Mouse (Mus musculus) ZHBTc4 (cell line): ENCODE results near the gene Gm36245.
A peak's percentile ranks its signal among the peaks of the same experiment; 100 is the strongest.
"Not testable (repeated sequence)": the region's sequence is repeated elsewhere in the genome, so short reads cannot be mapped to it uniquely, and the experiment has no call there.

Experiments
- DNase-seq: peaks from one replicate; pipeline ENCODE4 v3.0.0-alpha.2; 2011; ENCODE audit warnings: low read depth, low spot score

Gene Gm36245

GRCm38 (mm10) chr15:77598958-77599357, at the start of gene Gm36245:
TSS of gene Gm36245 (plus strand) at chr15:77599258.
- DNase-seq = no peak

DNA sequence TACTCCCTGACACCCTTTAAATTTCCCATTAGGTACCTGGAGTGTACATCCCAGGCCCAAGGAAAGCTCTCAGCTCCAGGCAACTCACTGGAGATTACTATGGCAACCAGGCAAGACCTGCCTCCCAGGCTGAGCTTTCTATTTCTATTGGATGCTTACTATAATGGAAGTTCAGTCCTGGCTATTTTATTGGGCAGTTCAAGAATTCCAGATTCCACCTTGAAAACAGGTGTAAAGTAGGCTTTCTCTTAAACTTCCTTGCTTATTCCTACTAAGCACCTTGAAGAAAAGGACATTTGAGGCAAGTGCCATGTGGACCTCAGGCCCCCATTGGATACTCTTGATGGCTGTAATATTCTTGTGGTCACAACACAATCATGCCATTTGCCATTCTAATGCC, 37.3 kb upstream of the Gm36245 start, which contains the start of gene 1700025B11Rik:
Gene 1700025B11Rik (minus strand): TSS at position 101 of the 400 bp plus-strand sequence.
- DNase-seq = no peak

- DNase-seq = no peak
These were observed 35.8 kb upstream of the Gm36245 start for GRCm38 (mm10) chr15:77563219-77563618.

DNA sequence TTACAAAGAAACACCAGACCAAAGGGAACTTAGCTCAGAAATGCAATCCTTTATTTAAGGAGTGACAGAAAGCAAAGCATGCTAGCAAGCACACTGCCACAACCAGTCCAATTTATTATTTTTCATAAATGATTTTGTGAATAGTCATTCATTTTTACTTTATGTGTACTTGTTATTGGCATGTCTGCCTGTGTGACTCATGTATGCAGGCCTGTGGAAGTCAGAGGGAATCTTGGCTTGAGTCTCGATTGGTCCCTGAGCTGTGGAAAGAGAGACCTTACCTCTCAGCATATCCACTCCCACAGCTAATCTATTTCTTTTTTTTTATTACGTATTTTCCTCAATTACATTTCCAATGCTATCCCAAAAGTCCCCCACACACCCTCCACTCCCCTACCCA, 20.3 kb upstream of the Gm36245 start:
- DNase-seq = no peak

- no peak for DNase-seq
These were observed 19.7 kb upstream of the Gm36245 start for GRCm38 (mm10) chr15:77579311-77579710.

- DNase-seq = no peak
These were observed 17.4 kb upstream of the Gm36245 start for GRCm38 (mm10) chr15:77581681-77582080.

GRCm38 (mm10) chr15:77587026-77587425, 12.0 kb upstream of the Gm36245 start:
- DNase-seq = no peak

- DNase-seq = no peak
These were observed 10.1 kb upstream of the Gm36245 start for GRCm38 (mm10) chr15:77588981-77589380.

GRCm38 (mm10) chr15:77590881-77591280, 8.2 kb upstream of the Gm36245 start:
- DNase-seq = peak; percentile 55

DNA sequence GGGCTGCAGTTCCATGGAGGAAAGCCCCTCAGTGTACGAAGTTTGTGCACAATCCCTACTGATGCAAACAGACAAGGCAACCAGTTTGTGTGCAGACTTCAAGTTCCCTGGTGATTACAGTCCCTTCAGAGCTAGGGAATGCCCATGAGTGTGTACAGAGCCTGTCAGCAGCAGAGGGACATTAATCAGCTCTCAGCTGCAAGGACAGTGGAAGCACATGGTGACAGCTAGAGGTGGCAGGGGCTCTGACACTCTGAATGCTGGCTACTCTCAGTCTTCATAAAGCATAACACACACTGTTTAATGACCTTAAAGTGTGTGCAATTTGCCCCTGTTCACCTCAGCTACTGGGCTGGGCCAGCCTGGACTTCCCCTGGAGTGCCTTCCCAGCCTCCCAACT, 5.5 kb upstream of the Gm36245 start:
- DNase-seq = no peak

- no peak for DNase-seq
These were observed 3.1 kb upstream of the Gm36245 start, which contains the start of gene Apol10b for GRCm38 (mm10) chr15:77595961-77596360. TSS of gene Apol10b (minus strand) at chr15:77596125.

DNA sequence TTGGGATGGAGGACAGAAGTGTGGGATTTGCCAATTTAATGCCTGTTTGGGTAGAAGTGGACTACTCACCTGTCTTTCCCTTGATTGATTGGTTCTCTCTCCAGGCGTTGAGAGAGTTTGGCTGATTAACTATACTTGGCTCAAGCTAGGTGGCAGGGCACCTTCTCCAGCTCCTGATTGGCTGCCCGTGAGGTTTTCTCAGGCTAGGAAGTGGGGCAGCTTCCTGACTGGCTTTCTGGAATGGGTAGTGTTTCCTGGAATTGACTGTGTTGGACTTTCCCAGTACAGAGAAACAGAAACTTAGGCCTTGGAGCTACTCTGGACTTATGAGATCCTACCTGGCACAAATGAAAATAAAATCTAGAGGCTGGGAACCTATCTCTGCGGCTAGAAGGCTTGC, 629 bp upstream of the Gm36245 start:
- no peak for DNase-seq

DNA sequence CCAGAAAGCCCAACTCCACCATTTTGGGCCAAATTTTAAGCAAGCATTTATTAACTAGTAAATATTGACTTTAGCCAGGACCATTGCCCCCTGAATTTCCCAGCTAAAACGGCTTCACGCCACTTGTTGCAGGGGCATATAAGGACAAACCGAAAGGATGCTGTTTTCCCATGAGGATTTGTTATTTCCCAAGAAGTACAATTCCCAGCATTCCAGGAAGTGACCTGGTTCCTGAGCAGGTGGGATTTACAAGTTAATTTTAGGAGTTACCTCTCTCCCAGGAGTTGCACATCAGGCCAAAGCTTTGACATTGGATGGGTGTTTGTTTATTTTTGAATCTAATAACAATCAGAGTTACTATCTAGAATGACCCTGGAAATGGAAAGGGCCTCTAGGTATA, 7.0 kb downstream of the Gm36245 start:
- no peak for DNase-seq

- no peak for DNase-seq
These were observed 25.7 kb downstream of the Gm36245 start for GRCm38 (mm10) chr15:77624710-77625109.

DNA sequence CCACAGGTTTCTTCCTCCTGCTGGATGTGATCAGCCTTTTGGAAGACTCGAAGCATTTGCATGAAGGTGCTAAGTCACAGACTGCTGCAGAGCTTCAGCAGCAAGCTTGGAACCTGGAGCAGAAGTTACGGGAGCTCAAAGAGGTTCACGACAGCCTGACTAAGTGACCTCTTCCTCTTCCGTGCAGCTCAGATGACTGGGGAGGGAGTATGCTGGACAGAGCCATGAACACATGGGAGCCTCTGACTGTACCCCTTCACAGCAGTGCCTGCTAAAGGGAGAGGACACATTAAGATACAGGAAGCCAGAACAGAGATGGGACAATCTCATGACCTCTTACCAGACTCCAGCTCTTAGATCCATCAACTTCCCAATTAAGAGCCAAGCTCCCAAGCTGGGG, 27.4 kb downstream of the Gm36245 start:
- not testable (repeated sequence) for DNase-seq

- DNase-seq = peak; percentile 12
These were observed 29.6 kb downstream of the Gm36245 start for GRCm38 (mm10) chr15:77628647-77629046.

DNA sequence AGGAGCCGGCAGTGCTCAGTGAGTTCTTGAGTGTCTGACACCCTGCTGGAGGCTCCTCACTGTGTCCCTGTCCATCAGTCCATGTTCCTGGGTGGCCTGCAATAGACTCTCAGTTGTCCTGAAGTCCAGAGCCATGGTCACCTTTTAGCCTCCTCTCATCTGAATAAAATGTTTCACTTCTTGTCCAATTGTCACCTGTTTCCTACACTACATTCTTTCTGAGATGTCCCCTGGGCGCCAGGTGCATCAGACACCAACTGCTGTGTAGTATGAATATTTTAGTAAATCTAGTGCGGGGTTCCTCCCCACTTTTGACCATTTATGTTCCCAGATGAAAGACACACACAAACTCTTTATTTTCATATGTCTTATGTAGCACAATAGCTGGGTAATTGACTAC, 30.8 kb downstream of the Gm36245 start:
- DNase-seq = not testable (repeated sequence)

DNA sequence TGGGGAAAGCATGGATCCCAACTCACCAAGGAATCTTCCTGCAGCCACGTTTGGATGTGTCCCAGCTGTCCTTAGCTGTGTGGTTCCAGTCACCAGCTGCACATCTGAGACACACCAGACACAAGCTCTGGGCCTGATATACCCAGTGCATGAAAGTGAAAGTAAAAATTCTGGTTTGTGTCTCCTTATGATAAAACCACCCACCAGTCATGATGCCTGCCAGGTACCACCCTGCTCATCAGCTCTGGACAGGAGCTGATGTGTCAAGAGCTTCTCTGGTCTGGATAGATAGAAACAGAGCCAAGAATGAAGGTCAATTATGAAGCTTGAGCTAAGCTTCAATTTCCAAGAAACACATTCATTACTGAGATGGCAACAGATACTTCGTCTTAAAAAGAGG, 44.1 kb downstream of the Gm36245 start, which contains the start of gene Apol11b:
Gene Apol11b (minus strand): TSS at position 111 of the 400 bp plus-strand sequence.
- not testable (repeated sequence) for DNase-seq

DNA sequence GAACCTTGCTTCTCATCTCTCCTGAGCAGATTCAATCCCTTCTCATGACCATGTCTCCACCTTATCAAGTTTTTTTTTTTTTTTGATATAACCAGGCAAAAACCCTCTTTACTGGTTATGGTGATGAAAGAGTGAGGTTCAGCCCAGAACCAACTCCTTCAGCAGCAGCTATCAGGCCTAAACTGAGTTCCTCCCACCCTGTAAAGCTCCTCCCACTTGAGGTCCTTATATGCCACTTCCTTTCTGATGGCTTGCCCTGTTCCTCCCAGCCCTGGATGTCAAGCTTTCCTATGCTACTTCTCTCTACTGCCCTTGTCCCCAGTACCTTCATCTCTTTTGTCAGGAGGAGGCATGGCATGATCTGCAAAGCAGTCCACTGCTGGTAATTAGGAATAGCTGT, 52.1 kb downstream of the Gm36245 start:
- DNase-seq = not testable (repeated sequence)
